Mouse (Mus musculus) large intestine, adult 2 months (tissue): ENCODE results near the gene Ly9. TPM values are rescaled to one million over a fixed set of nuclear protein-coding genes. Genes with fewer than 3 reads are reported as not detected.

Experiments used
- polyA plus RNA-seq: library from polyadenylated mRNA; depleted of rRNA; stranded (reverse); fragments of >200 nt; gene quantifications from 2 replicates; pipeline ENCODE4 v1.2.3, GENCODE M21; 2012; rRNA removed

Ly9 gene
- polyA plus RNA-seq, 1 experiment: 2.9 TPM

Other genes starting within 250 kb of the Ly9 start
- gene Klhdc9, start 246.6 kb downstream of the Ly9 start, polyA plus RNA-seq: 0.14 and 0.18 TPM in 2 replicates
- 0.51 and 0.59 TPM in 2 replicates for gene Nectin4, start 237.3 kb downstream of the Ly9 start, polyA plus RNA-seq
- gene Arhgap30, start 218.5 kb downstream of the Ly9 start, polyA plus RNA-seq: 7.0 and 10.2 TPM in 2 replicates
- 80.1 and 86.0 TPM in 2 replicates for gene Usf1, start 196.1 kb downstream of the Ly9 start, polyA plus RNA-seq
- 77.2 and 98.1 TPM in 2 replicates for gene Tstd1, start 188.5 kb downstream of the Ly9 start, polyA plus RNA-seq
- gene F11r, start 169.9 kb downstream of the Ly9 start, polyA plus RNA-seq: 160 and 191 TPM in 2 replicates
- gene Alyref2, start 103.9 kb downstream of the Ly9 start, polyA plus RNA-seq: 3.8 and 5.1 TPM in 2 replicates
- gene Itln1, start 72.1 kb downstream of the Ly9 start, polyA plus RNA-seq: 2,801 and 3,610 TPM in 2 replicates
- gene Cd244a, start 48.2 kb downstream of the Ly9 start, polyA plus RNA-seq: 2.4 and 3.4 TPM in 2 replicates
- 2.0 and 5.3 TPM in 2 replicates for gene Slamf7, start 45.6 kb upstream of the Ly9 start, polyA plus RNA-seq
- 12.7 and 13.5 TPM in 2 replicates for gene Cd48, start 74.6 kb upstream of the Ly9 start, polyA plus RNA-seq
- gene Slamf1, start 159.7 kb upstream of the Ly9 start, polyA plus RNA-seq: 0.62 and 0.81 TPM in 2 replicates
- gene Cd84, start 232.3 kb upstream of the Ly9 start, polyA plus RNA-seq: 0.99 and 1.5 TPM in 2 replicates